Mouse (Mus musculus): ENCODE measurements around the gene Ltbp4.

The Ltbp4 gene

GRCm38 (mm10) chr7:27325697-27326096, 11.8 kb downstream of the Ltbp4 start:
- peak; percentile 72 for DNase-seq

GRCm38 (mm10) chr7:27324928-27325327, 12.6 kb downstream of the Ltbp4 start:
- DNase-seq = no peak

GRCm38 (mm10) chr7:27324161-27324560, 13.3 kb downstream of the Ltbp4 start:
- no peak for DNase-seq

DNA sequence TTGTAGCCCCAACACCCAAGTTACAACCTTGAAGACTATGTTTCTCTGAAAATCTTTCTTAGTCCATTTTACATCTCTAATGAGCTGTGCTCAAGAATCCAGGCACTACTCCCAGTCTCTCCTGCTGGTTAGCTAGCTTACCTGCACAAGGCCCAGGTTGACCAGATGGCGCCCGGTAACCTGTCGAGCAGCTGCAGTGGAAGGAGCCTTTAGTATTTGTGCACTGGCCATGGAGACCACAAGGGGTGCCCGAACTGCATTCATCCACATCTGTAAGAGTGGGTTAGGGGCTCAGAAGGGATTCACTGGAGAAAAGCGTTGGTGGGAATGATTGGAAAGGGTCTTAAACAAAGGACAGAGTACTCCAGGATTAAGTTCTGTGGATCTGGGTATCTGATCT, 14.5 kb downstream of the Ltbp4 start:
- DNase-seq = no peak

DNA sequence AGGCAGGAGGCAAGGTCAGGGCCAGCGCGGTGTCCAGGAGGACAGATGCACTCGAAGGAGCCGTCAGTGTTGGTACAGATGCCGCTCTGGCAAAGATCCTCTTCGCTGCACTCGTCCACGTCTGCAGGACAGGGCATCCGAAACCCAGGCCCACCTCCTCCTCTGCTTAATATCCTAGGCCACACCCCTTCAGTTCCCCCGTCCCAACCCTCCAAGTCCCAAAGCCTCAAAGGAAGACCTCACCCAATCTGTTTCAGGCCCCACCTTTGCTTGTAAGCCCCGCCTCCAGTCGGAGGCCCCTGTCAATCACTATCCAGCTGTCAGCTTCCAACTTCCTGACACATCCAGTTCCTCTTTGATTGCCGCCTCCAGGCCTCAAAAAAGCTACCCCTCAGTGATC, 15.2 kb downstream of the Ltbp4 start:
- DNase-seq = no peak

DNA sequence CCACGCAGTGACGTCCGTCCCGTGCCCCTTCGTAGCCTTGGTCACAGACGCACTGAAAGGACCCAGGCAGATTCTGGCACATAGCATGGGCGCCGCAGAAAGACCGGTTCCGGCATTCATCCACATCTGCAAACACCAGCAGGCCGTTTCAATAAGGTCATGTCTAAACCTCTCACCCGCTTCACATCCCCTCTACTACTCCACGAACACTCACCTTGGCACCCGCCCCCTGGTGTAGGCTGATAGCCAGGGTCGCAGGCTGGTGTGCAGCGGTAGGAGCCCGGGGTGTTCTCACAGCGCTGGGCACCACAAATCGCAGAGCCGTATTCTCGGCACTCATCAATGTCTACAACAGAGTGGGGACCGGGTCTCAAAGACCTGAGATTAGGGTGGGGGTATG, 18.1 kb downstream of the Ltbp4 start:
- no peak for DNase-seq

DNA sequence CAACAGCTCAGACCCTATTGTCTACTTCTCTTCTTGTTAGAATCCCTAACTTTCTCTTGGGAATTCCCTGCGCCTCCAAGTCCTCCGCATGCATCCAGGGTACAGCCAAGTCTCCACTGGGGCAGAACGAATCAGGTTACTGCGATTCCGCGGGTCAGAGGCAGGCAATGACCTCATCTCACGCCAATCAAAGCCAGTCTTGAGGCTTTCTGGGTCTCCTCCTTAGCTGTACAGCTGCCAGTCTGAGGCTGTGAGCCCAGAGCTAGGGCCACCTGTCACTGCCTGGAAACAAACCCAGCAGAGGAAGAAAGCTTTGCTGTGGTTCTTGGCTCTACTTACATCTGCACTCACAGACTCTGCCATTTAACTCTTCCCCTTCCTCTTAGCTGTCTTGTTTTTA, 21.5 kb downstream of the Ltbp4 start:
- peak; percentile 49 for DNase-seq

GRCm38 (mm10) chr7:27314393-27314792, 23.1 kb downstream of the Ltbp4 start:
- no peak for DNase-seq

GRCm38 (mm10) chr7:27311651-27312284, 25.7 kb downstream of the Ltbp4 start:
- no peak for DNase-seq

- no peak for DNase-seq
Measured at GRCm38 (mm10) chr7:27310996-27311535, 26.4 kb downstream of the Ltbp4 start.

DNA sequence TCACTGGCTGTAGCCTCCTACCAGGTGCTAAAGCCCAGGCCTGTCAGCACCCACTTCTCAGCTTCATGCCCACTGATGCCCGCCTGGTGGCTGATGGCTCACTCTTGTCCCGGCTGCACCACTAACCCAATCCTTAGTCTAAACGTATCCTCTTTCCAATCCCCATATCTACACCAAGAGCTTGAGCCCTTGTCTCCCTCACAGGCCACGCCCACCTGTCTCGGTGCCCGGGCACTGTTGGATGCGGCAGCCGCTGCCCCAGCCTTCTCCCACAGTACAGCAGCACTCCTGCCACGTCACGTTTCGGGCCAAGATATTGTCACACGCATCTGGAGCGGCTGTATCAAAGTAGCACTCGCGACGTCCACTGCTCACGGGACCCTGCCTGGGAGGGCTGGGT, 27.2 kb downstream of the Ltbp4 start:
- DNase-seq = peak; percentile 61

- no peak for DNase-seq
Measured at GRCm38 (mm10) chr7:27309832-27310231, 27.7 kb downstream of the Ltbp4 start.

GRCm38 (mm10) chr7:27308821-27309549, 28.5 kb downstream of the Ltbp4 start:
- no peak for DNase-seq

- DNase-seq = no peak
Measured at GRCm38 (mm10) chr7:27307551-27307950, 29.9 kb downstream of the Ltbp4 start.

- no peak for DNase-seq
Measured at GRCm38 (mm10) chr7:27306161-27307160, 31.0 kb downstream of the Ltbp4 start.

- DNase-seq = no peak
Measured at GRCm38 (mm10) chr7:27305091-27305730, 32.3 kb downstream of the Ltbp4 start.

- DNase-seq = peak; percentile 63
Measured at GRCm38 (mm10) chr7:27302172-27302571, 35.3 kb downstream of the Ltbp4 start.

DNA sequence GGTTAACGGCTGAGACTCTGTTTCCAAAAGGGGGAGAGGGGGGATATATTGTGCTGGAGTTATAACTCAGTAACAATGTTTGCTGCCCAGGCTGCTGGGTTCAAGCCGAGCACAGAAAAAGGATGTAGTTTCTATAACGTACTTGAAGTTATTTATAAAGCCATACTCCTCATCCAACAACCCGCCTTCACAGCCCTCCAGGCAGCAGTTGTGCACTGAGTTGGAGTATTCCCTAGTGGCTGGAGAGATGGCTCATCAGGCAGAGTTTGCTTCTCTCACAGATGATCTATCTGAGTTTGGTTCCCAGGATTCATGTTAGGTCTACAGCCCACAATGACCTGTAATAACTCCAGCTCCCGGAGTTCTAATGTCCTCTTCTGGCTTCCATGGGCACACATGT, 36.7 kb downstream of the Ltbp4 start:
- no peak for DNase-seq

DNA sequence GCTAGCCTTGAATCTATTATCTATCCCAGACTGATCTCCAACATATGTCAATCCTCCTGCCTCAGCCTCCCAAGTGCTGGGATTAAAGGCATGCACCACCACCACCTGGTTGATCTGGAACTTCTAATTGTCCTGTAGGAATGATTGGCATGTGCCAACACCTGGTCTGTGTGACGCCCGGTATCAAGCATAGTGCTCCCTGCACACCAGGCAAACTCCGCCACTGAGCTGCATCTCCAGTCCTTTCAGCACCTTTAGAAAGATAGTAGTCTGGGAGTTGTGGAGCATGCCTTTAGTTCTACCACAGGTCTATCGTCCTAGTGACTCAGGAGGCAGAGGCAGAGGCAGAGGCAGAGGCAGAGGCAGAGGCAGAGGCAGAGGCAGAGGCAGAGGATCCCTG, 37.1 kb downstream of the Ltbp4 start:
- DNase-seq = no peak

DNA sequence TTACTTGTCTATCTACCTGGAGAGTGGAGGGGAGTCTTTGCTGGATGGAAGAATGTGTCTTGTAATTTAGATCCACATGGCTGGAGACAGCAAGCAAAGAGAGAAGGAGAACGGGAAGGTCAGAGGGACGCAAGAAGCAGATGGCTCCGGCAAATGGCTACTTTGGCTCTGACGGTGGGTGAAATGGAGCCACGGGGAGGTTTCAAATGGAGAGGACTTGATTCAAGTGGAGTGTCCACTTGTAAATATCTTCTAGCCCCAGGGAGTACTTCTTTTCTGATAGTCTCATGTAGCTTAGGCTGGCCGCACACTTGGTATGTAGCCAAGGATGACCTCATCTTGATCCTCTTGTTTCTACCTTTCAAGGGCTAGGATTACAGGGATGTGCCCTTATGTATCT, 38.7 kb downstream of the Ltbp4 start:
- DNase-seq = peak; percentile 59

- no peak for DNase-seq
Measured at GRCm38 (mm10) chr7:27298033-27298610, 39.4 kb downstream of the Ltbp4 start.

DNA sequence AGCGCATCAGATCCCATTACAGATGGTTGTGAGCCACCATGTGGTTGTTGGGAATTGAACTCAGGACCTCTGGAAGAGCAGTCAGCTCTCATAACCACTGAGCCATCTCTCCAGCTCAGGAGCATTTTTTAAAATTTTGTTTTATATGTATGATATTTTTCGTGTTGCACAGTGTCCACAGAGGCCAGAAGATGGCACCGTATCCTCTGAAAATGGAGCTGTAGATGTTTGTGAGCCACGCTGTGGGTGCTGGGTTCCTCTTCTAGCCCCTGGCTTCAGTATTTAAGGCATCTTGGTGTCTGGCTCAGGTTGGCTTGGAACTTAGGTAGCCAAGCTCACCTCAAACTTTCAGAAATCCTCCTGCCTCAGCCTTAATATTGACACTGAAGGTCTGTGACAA, 41.0 kb downstream of the Ltbp4 start:
- no peak for DNase-seq
